Mouse (Mus musculus) liver, embryonic 14.5 days (tissue): ENCODE data around the gene Tmem8. TPM values are rescaled to one million over a fixed set of nuclear protein-coding genes. Genes with fewer than 3 reads are reported as not detected.

ENCODE experiments used
- ATAC-seq: fragments of 200-750 bp; cut with Nextera tagmentation; 2 replicates; pipeline ENCODE4 v1.8.0; 2017; ENCODE audit warnings: moderate number of reproducible peaks, mild to moderate bottlenecking, moderate library complexity; ENCODE audit not compliant: insufficient read depth
- DNase-seq, 3 experiments: peaks; one replicate each; pipeline ENCODE4 v3.0.0-alpha.2; 2012 to 2013; ENCODE audit warnings: low read depth in 3 of 3, low spot score in 3 of 3
- H3K27ac ChIP-seq: fragments of 300-500 bp; sonication (generic); 2 replicates; pipeline ENCODE4 v1.5.1; 2014; ENCODE audit warnings: moderate library complexity, mild to moderate bottlenecking, control low read depth, inconsistent platforms
- H3K27me3 ChIP-seq: fragments of 300-500 bp; sonication (generic); 2 replicates; pipeline ENCODE4 v1.6.1; 2014; ENCODE audit warnings: mild to moderate bottlenecking, low read length, moderate library complexity; ENCODE audit not compliant: control insufficient read depth, insufficient read depth
- H3K36me3 ChIP-seq: fragments of 300-500 bp; sonication (generic); replicated peaks from 2 replicates; pipeline ENCODE4 v1.6.1; 2014; ENCODE audit warnings: low read depth; ENCODE audit not compliant: control insufficient read depth, insufficient read depth
- H3K4me1 ChIP-seq, 2 experiments: fragments of 200-500 bp in 1 of 2; fragments of 300-500 bp in 1 of 2; sonication (generic) in 1 of 2; replicated peaks; 2 replicates each; pipeline ENCODE4 v1.6.1; 2012 to 2014; ENCODE audit warnings: antibody characterized with exemption in 1 of 2, inconsistent platforms in 1 of 2, low read length in 1 of 2; ENCODE audit not compliant: control insufficient read depth in 2 of 2, insufficient read depth in 2 of 2
- H3K4me2 ChIP-seq: fragments of 300-500 bp; sonication (generic); 2 replicates; pipeline ENCODE4 v1.6.1; 2014; ENCODE audit warnings: low read depth, mild to moderate bottlenecking, control low read depth, moderate library complexity
- H3K4me3 ChIP-seq, 2 experiments: fragments of 200-500 bp in 1 of 2; fragments of 300-500 bp in 1 of 2; sonication (generic) in 1 of 2; 2 replicates each; pipeline ENCODE4 v1.5.1; 2012 to 2014; ENCODE audit warnings: low read depth in 2 of 2, low read length in 2 of 2, mild to moderate bottlenecking in 2 of 2, control low read depth in 1 of 2, inconsistent platforms in 1 of 2, moderate library complexity in 1 of 2; ENCODE audit not compliant: insufficient read depth in 1 of 2
- H3K9ac ChIP-seq: fragments of 300-500 bp; sonication (generic); replicated peaks from 2 replicates; pipeline ENCODE4 v1.6.1; 2014; ENCODE audit warnings: mild to moderate bottlenecking, control low read depth, moderate library complexity
- H3K9me3 ChIP-seq: fragments of 300-500 bp; sonication (generic); 2 replicates; pipeline ENCODE4 v1.6.1; 2016; ENCODE audit warnings: low read length, mixed read lengths; ENCODE audit not compliant: control insufficient read depth
- CTCF ChIP-seq: IDR thresholded peaks from 2 replicates; pipeline ENCODE4 v1.5.1; 2016; ENCODE audit warnings: antibody characterized with exemption, low read depth, control low read depth
- EP300 ChIP-seq: IDR thresholded peaks from 2 replicates; pipeline ENCODE4 v1.6.1; 2016; ENCODE audit warnings: antibody characterized with exemption, low read depth
- WGBS: fragments of 180-500 bp; shearing (Covaris S2); extraction: QIAGEN DNeasy Blood & Tissue Kit; methylation state at CpG from one replicate; pipeline ENCODE4 v1.1.7; 2014; ENCODE audit not compliant: insufficient replicate concordance; 5-methylcytosine and 5-hydroxymethylcytosine counted together
- polyA plus RNA-seq, 2 experiments: library from polyadenylated mRNA; depleted of rRNA in 1 of 2; stranded (reverse) in 1 of 2; unstranded in 1 of 2; fragments of >200 nt; fragmentation: Nextera tagmentation in 1 of 2; extraction: Ambion mirVana in 1 of 2; gene quantifications; 2 replicates each; pipeline versions ENCODE4 v1.2.1 to v1.2.3; 2012 to 2014

Tmem8 gene
- 2.8 and 3.6 TPM in 2 replicates for polyA plus RNA-seq (2012; rRNA removed)
- 0.88 and 1.1 TPM in 2 replicates for polyA plus RNA-seq (2014; fragmentation: Nextera tagmentation; extraction: Ambion mirVana)

DNA sequence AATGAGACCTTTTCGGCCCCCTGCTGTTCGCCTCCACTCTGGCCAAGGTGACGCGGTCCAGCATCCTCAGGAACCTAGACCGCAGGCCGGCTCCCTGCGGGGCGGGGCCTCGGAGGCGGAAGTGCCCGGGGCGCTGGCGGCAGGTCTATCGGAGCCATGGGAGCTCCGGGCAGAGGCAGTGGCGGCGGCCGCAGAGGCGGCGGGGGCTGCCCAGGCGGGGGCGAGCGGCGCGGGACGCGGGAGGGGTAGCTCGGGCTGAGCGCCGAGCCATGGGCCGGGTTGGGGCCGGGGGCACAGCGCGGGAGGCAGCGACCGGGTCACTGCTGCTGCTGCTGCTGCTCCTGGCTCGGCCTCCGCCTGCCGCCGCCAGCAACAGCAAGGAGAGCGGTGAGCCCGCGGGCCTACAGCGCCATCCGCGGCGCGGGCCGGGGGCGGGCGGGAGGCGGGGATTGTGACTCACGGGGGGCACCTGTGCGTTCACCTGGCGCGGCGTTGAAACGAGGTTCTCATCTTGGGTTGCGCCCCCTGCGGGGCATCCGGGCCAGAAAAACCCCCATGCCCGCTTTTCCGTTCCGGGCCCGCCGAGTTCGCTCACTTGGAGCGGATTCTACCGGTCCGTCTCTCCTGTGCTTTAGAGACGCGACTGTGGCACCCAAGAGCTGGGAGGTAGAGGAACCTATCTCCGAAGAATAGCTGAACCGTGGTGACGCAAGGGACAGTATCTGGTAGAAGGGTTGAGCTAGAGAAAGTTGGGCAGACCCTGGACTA, at the start of gene Tmem8:
Tmem8 (plus strand) TSS at position 119 of the 768 bp plus-strand sequence.
- peak within 1 kb of the TSS; percentile 56 to 65 for H3K4me3 ChIP-seq
- no peak within 1 kb of the TSS for H3K27ac ChIP-seq
- peak within 1 kb of the TSS; percentile 35 for H3K9ac ChIP-seq
- H3K9me3 ChIP-seq = no peaks in the 10 kb centered on the region
- DNase-seq (peak in 1 of 3 experiments; percentile 25), ATAC-seq (peak; percentile 70)
- peaks cover 53% of the 10 kb centered on the region for H3K27me3 ChIP-seq
- WGBS = under 1% methylated on average over 64 of the region's 75 CpGs
- peak within 1 kb of the TSS; percentile 82 for H3K4me2 ChIP-seq
- peaks cover 2 to 10% of the 10 kb centered on the region in 2 experiments for H3K4me1 ChIP-seq
- H3K36me3 ChIP-seq = no peaks in the 10 kb centered on the region
- peak; percentile 34 for TF ChIP-seq CTCF
- TF ChIP-seq EP300 = no peak

DNA sequence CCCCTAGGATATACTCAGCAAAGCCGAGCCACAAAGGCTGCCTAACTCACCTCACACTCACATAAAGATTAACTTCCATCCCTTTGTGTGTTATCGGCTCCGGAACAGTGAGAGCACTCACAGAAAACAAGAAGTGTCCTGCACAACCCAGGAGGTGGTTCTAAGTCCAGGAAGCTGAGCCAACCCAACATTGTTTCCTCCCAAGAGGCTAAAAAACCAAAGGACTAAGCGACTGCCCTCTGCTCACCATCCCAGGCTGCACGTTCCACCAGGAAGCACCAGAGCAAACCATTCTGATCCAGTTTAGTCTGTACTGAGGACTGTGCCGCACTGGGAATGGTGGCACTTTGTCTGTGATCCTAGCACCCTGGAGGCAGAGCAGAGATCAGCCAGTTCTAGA, 48.2 kb upstream of the Tmem8 start:
- WGBS = 31% methylated on average over 6 of the region's 6 CpGs

DNA sequence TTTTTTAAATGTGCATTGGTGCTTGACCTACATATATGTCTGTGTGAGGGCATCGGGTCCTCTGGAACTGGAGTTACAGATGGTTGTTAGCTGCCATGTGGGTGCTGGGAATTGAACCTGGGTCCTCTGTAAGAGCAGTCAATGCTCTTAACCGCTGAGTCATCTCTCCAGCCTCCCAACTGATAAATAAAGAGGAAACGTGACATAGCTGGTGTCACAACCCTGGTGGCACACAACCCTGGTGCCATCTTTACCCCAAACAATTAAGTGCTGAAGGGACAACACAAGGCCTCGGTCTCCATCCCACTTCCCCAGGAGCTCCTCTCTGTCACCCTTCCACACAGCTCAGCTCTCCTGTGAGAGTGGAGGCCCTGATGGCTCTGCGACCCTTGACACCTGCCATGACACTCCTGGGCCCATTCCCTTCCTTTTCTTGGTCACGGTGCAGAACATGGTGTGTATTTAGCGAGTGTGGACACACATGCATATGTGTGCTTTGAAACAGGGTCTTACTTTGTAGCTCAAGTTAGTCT, 46.5 kb upstream of the Tmem8 start:
- no peak overlapping the region for H3K4me2 ChIP-seq
- H3K9ac ChIP-seq = no peak overlapping the region
- ATAC-seq (no peak), DNase-seq (no peak)
- TF ChIP-seq EP300 (no peak), CTCF (no peak)
- H3K4me3 ChIP-seq = no peak overlapping the region
- peaks cover 41% of the 10 kb centered on the region for H3K27me3 ChIP-seq
- H3K9me3 ChIP-seq = no peaks in the 10 kb centered on the region
- no peaks in the 10 kb centered on the region for H3K36me3 ChIP-seq
- no peak overlapping the region for H3K27ac ChIP-seq
- 69% methylated on average over 7 of the region's 7 CpGs for WGBS
- H3K4me1 ChIP-seq = peaks cover 0 to 6% of the 10 kb centered on the region in 2 experiments; a peak in 2 of 4 replicates

More for the DNA sequence above, 48.2 kb upstream of the Tmem8 start:
- no peak for TF ChIP-seq CTCF
- no peak for TF ChIP-seq EP300
- ATAC-seq (no peak), DNase-seq (no peak)
- peaks cover 33% of the 10 kb centered on the region for H3K27me3 ChIP-seq
- H3K9ac ChIP-seq = no peak overlapping the region
- H3K4me3 ChIP-seq = no peak overlapping the region
- H3K9me3 ChIP-seq = no peaks in the 10 kb centered on the region
- H3K27ac ChIP-seq = no peak overlapping the region
- H3K4me2 ChIP-seq = no peak overlapping the region
- no peaks in the 10 kb centered on the region for H3K36me3 ChIP-seq
- peaks cover 0 to 3% of the 10 kb centered on the region in 2 experiments; a peak in 2 of 4 replicates for H3K4me1 ChIP-seq

DNA sequence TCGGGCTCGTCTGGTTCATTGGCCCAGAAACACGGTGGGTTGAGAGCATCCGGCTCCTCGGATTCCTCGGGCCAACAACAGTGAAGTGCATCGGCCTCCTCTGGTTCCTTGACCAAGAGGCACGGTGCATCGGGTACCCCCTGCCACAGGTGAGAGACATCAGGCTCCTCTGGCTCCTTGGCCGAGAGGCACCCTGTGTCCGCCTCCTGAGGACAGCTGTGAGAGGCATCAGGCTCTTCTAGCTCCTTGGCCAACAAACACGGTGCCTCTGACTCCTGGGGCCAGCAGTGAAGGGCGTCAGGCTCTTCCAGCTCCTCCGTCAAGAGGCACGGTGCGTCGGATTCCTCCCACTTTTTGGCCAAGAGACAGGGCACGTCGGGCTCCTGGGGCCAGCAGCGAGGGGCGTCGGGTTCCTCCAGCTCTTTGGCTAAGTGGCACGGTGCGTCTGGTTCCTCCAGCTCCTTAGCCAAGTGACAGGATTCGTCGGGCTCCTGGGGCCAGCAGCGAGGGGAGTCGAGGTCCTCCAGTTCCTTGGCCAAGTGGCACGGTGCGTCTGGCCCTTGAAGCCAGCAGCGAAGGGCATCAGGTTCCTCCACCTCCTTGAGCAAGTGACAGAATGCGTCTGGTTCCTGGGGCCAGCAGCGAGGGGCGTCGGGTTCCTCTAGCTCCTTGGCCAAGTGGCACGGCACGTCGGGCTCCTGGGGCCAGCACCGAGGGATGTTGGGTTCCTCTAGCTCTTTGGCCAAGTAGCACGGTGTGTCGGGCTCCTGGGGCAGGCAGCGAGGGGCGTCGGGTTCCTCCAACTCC, 44.9 kb upstream of the Tmem8 start:
- H3K4me2 ChIP-seq = peak overlapping the region; percentile 73
- H3K27ac ChIP-seq = no peak overlapping the region
- H3K27me3 ChIP-seq = peaks cover 41% of the 10 kb centered on the region
- no peak overlapping the region for H3K9ac ChIP-seq
- ATAC-seq (no peak), DNase-seq (no peak)
- H3K9me3 ChIP-seq = no peaks in the 10 kb centered on the region
- H3K36me3 ChIP-seq = no peaks in the 10 kb centered on the region
- WGBS = 5% methylated on average over 44 of the region's 44 CpGs
- peaks cover 0 to 6% of the 10 kb centered on the region in 2 experiments; a peak in 2 of 4 replicates for H3K4me1 ChIP-seq
- TF ChIP-seq CTCF (no peak), EP300 (no peak)
- H3K4me3 ChIP-seq = peak overlapping the region; percentile 65 to 79
